Mouse (Mus musculus): Measurements from ENCODE around the gene Zfyve21.

Zfyve21 gene

DNA sequence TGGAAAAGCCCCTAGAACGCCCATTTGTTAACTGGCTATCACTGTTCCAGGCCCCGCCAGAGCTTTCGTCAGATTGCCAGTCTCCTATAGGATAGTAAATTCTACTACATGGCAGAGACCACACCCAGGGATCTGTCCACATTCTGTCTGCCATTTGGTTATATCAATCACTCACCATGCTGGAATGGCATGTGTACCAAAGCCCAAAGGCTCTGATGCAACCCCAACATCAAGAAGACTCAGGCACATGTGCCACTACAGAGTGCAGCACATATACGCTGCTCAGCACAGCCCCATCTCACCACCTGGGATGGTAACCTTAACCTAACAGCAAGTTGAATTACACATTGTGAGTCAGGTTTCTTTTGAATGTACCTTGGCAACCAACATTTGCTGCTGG, 32.0 kb downstream of the Zfyve21 start:
- no peak for DNase-seq

DNA sequence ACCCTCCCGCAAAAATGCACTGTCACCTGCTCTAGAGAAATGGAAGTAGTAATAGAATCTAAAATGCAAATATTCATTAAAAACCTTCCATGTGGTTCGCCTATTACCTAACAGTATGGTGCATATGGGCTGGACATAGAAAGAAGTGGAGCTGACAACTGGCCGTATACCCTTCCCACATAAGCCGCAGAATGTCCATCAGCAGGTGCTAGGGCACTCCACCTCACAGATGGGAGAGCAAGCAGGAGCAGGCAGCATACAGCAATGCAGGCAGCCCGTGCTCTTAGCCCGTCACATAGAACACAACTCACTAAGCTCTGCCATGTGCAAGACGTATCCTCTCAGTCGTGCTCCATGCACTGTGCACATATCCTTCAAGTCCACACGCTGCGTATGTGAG, 32.8 kb downstream of the Zfyve21 start:
- DNase-seq, result no peak

DNA sequence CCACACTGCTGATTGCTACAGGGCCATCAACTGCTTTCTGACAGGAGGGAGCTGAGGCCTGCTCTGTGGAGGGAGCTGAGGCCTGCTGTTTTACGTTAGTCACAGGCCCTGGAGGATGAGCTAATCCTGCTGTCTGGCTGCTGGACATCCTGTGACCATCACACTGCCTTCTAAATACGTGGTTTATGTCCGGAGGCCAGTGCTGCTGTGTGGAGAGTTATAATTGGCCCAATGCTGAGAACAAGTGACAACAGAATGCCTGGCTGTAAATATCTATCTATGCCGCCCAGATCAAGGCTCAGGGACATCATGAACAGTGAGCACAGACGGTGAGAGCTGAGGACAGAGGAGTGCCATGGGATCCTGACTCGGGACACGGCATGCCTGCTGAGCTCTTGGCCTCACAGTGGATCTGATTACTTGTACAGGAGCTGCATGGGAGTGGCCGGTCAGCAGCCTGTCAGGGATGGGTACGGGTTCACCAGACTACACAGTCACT, 34.4 kb downstream of the Zfyve21 start:
- peak; percentile 28 for DNase-seq

DNA sequence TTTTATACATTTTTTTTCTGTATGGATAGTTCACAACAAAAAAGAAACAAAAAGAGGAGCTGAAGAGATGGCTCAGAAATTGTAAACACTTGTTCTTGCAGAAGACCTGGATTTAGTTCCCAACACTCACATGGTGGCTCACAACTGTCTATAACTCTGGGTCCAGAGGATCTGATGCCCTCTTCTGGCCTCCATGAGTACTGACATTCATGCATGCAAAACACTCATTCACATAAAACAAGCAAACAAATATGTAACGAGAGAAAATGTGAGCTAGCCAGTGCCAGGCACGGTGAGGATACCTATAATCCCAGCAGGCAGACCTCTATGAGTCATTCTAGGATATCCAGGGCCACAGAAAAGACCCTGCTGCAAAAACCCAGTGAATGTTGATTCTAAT, 37.3 kb downstream of the Zfyve21 start:
- no peak for DNase-seq

DNA sequence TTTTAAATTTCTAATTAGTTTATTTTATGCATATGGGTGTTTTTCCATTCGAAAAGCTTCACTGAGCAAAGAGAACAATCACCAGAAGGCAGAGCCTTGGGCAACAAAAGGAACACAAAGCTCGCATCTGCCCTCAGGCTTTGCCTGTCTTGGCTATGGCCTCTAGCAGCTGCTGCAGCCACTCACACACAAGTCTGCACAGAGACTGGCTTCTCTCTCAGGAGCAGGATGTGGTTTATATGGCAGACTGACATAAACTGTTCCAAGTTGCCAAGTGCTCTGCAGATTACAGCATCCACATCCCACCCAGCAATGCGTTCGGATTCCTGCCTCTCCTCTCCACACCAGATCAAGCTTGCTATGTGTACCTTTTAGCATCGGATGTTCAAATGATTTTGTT, 37.8 kb downstream of the Zfyve21 start:
- no peak for DNase-seq

DNA sequence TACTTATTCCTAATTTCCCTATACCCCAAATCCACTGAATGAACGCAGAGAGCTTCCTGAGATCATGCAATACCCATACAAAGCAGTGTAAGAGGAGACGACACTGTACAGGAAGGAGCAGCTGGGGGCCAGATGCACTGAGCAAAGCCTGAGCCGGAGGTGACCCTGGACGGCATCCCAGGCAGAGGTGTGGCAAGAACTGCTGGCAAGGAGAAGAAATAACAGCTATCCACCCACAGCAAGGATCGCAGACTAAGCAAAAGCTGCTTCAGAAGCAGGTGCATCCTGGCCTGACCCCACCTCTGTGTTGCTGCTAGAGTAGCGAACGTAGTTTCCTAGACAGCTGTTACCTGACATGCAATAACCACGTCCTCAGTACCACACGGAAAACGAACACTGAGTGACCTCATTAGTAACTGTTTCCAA, 39.1 kb downstream of the Zfyve21 start:
- DNase-seq, result no peak

DNA sequence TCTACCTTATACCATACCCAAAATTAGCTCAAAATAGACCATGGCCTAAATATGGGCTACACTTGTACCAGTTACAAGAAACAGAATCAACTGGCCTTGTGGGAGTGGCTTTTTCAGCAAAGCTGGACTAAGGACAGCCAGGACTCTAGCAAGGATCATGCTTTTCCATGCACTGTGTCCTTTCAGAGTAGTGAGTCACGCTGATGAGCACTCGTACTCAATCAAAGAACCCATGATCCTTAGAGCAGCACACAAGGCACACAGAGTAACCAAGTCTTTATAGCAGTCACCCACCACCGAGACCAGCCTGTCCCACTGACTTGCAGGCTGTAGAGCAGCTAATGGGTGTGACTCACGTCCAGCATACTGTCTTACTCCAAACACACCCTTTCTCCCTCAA, 39.6 kb downstream of the Zfyve21 start:
- DNase-seq, result no peak

DNA sequence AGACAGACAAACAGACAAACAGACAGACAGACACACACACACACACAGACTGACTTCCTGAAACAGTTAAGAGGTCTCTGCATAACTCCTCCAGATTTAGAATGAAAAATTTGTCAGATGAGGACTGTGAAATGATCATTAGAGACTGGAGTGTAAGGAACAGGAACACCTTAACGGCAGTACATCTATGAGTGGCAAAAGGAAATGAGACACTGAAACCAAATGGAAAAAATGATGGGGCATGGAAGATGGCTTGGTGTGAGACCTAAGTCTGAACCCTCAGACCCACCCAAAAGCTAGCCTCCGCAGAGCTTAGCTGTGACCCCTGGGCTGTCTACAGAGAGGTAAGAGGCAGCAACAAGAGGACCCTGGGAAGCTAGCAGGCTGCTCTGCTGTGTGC, 41.5 kb downstream of the Zfyve21 start:
- DNase-seq, result no peak

DNA sequence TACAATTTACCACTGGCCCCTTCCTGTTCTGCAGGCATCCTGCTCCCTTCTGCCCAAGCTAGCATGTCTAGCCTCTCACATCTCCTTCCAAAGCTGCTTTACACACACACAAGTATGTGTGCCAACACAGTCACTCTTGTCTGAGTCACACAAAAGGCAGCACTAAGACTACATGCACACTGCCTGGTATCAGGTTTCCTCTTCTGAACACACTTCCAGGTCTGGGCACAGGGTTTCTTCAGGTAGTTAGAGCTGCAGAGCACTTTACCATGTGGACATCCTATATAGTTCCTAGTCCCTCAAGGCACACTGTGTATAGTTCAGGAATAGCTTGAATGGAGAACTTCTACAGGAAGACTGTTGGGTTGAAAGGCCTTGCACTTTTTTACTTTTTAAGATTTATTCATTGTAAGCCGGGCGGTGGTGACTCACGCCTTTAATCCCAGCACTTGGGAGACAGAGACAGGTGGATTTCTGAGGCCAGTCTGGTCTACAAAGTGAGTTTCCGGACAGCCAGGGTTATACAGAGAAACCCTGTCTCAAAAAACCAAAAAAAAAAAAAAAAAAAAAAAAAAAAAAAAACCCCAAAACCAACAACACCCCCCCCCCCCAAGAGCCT, 50.3 kb downstream of the Zfyve21 start:
- DNase-seq, result no peak

DNA sequence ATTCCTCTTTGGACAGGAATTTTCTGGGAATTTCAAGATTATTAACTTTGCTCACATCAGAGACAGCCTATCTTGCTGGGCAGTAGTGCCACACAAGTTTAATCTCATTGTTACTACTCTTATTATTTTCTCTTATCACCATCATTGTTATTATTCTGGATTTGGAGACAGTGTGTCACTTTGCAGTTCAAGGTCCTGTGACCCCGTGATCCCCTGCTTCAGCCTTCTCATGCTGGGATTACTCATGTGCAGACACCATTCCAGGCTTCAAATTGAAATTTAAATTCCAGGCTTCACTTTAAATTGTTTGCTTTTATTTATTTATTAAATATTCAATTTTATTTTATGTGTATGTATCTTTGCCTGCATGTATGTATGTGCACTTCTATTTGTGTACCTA, 55.8 kb downstream of the Zfyve21 start:
- DNase-seq, result no peak

DNA sequence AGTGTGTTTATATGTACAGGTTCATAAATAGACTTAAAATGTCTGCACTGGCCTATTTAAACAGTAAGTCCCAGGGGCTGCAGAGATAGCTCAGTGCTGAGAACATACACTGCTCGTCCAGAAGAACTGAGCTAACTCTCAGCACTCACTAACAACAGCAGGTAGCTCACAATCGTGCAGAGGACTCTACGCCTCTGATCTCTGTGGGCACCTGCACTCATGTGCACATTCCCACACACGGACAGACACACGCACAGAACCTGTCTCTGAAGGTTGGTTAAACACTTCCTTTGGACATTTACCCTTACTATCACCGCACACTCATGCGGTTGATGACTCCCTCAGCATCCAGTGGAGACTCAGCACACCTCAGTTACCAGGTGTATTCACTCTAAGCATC, 56.8 kb downstream of the Zfyve21 start:
- no peak for DNase-seq

DNA sequence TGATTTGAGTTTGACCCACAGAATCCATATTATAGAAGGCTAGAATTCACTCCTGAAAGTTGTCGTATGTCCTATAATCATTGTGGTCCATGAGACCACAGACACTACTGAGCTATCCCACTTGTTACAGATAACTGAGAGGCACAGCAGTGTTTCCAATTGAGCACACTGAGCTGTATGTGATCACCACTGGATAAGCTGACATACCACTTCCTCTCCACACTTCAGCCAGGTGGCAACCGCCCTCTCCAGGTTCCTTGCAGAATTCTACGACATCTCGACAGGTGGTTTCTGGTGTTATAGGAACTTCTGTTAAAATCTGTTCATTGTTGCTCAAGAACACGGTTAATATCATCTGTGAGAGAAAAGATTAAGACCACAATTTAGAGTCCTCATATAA, 58.1 kb downstream of the Zfyve21 start:
- no peak for DNase-seq

DNA sequence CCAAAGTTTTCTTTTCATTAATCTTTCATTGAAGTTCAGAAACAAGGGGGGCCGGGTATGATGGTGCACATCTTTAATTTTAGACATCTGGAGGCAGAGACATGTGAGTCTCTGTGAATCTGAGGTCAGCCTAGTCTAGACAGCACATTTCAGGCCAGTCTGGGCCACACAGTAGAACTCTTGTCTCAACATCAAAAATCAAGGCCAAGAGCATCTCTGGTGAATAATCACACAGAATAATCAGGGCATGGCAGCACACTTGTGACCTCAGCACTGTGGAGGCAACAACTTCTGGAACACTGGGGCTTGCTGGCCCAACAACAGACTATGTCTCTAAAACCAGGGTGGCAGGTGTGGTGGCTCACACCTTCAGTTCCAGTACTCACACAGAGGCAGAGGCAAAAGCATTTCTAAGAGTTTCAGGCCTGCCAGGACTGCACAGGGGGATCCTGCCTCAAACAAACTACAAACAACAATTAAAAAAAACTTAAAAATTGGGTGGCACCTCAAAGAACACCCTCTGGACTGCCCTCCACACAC, 60.7 kb downstream of the Zfyve21 start:
- no peak for DNase-seq

DNA sequence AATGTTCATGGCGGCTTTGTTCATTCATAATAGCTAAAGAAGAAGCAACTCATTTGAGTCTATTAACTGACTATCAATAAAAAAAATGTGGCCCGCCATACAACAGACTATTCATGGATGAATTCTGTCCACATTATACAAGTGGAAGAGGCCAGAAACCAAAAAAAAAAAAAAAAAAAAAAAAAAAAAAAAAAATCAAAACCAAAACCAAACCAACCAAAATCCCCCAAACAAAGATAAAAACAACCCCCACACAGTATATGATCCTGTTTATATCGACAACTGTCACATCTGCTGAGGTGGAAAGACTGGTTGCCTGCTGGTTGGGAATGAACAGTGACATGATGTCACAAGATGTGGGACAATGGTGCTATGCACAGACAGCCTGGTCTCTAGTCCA, 61.5 kb downstream of the Zfyve21 start:
- DNase-seq, result no peak

DNA sequence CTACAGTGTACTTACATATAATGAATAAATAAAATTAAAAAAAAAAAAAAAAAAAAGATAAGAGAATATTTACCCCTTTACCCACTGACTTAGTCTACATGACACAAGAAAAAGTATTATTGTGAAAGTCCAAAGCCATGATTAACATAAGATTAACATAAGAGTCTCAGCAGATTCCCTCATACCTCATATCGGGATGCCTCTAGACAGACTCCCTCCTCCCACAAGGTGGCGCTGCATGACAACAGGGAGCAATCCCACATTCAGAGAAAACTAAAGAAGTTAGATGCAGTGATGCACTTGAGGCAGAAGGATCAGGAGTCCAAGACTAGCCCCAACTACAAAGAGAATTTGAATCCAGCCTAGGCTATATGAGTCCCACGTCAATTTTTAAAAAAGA, 64.2 kb downstream of the Zfyve21 start:
- peak; percentile 80 for DNase-seq

Measured in cerebellum, adult 8-10 months (tissue).